Mouse (Mus musculus): ENCODE measurements around the gene Dkkl1.

DNA sequence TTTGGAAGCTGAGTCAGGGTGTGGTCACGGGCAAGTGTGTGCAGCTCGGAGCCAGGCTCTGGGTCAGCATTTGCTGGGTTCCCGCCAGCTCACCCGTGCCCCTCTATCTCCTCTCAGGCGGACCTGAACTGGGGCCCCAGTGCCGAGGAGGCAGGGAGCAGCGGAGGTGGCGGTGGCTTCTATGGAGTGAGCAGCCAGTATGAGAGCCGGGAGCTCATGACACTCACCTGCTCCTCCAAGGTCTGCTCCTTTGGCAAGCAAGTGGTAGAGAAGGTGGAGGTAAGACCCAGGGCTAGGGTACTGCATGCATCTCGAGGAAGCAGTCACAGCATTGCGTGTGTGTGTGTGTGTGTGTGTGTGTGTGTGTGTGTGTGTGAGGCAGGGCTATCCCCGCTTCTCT, 19.2 kb upstream of the Dkkl1 start:
- TF ChIP-seq CTCF (IDR thresholded peaks at IDR 0.05; ENCODE audit: low read depth, low read length) (no peak), POLR2A (IDR thresholded peaks at IDR 0.05; ENCODE audit: extremely low read depth, insufficient read depth, low read length) (no peak)

Data from liver, adult 2 months (tissue).